Mouse (Mus musculus): ENCODE measurements around the gene Cd200r1.

- no peak for TF ChIP-seq POLR2A (IDR thresholded peaks at IDR 0.05; ENCODE audit: insufficient read length, low read depth)
- TF ChIP-seq USF1 (IDR thresholded peaks at IDR 0.05; ENCODE audit: low read depth), result no peak
- TF ChIP-seq MYOG (IDR thresholded peaks at IDR 0.05; ENCODE audit: control insufficient read depth in 1 of 3, insufficient read depth in 1 of 3, insufficient read length in 2 of 3, low read depth in 2 of 3), result no peak
- no peak for TF ChIP-seq E2F4 (IDR thresholded peaks at IDR 0.05; ENCODE audit: insufficient read depth)
- no peak for TF ChIP-seq MAX (IDR thresholded peaks at IDR 0.05; ENCODE audit: low read depth)
Measured at GRCm38 (mm10) chr16:44735676-44736075, 29.9 kb upstream of the Cd200r1 start.

All from myocyte (in vitro differentiated cells).